Mouse (Mus musculus) thymus, adult 2 months (tissue): Measurements from ENCODE around the gene Npnt.

Source experiments
- CTCF ChIP-seq: fragments of 200-500 bp; IDR thresholded peaks from 2 replicates; pipeline ENCODE4 v1.5.1; 2012; ENCODE audit warnings: mild to moderate bottlenecking, control low read depth, low read length, moderate library complexity, borderline replicate concordance; ENCODE audit not compliant: control insufficient read depth, poor library complexity, insufficient read depth; ENCODE audit errors: extremely low read depth
- POLR2A ChIP-seq: fragments of 200-500 bp; IDR thresholded peaks from 2 replicates; pipeline ENCODE4 v1.6.1; 2012; ENCODE audit warnings: mild to moderate bottlenecking, low read length, control low read depth, moderate library complexity; ENCODE audit not compliant: control insufficient read depth, poor library complexity, insufficient read depth; ENCODE audit errors: extremely low read depth

DNA sequence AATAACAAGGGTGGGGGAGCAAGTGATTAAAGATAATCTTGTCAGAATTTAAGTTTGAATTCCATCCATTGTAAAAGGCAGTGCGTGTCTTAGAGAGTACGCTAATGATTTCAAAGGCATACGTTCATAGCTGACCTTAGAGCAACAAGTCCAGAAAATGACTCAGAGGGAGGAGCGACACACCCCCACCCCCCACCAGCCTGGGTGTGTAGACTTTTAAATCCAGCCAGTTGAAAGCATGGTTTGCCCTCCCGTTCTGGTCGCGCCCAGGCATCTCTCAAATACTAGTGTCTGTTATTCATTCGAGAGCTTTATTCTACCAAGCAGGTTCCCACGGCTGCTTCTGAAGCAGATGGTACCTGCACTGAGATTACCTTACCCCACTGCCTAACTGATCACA is 34.4 kb downstream of the Npnt start:
- TF ChIP-seq CTCF (no peak), POLR2A (no peak)
